Mouse (Mus musculus): ENCODE results near the gene Cyp27b1.

DNA sequence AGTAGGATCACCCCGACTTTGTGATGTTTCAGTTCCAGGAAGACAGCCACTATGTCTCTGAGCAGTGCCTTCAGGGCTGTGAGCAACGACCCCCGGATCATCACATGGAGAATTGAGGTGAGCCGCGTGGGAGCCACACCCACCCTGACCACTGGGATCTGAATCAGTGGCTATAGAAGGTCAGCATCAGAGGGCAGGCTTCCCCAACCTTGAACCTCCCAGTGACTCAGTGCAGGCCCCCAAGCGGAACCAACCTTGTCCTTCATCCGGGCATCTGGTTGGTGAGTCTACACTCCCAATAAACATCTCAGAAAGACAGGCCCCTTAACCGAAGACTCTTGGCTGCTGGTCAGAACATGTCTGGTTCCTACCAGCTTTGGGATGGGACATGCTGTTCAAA, 44.7 kb upstream of the Cyp27b1 start:
- TF ChIP-seq GATA1 (IDR thresholded peaks at IDR 0.05; ENCODE audit: borderline replicate concordance, low read length) (no peak), FLI1 (IDR thresholded peaks at IDR 0.05; ENCODE audit: low read length) (no peak)

All from megakaryocyte, embryonic 14.5 days (primary cell).